Mouse (Mus musculus) urinary bladder, postnatal 14 days (tissue): Measurements from ENCODE around the gene Chil1.

Source experiments
- DNase-seq: peaks from one replicate; pipeline ENCODE4 v3.0.0; 2021; ENCODE audit warnings: low spot score

Gene Chil1

DNA sequence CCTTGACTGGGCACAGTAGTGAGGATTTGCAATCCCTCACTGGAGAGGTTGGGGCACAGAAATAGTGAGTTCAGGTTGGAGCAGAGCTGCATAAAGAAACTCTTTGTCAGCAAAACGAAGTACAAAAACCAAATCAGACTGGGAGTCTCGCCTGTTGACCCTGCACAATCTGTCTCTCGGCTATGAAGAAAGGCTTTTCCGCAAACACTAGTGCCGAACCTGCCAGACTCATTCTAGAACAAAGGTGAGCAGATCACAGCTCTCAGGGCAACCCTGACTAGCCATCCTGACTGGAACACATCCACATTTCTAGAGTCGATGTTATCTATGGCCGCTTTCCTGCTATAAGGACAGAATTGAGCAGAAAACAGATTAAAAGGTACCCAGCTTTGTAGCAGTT, 8.9 kb upstream of the Chil1 start:
- no peak for DNase-seq

GRCm38 (mm10) chr1:134177976-134178375, 4.0 kb upstream of the Chil1 start:
- DNase-seq, result no peak

DNA sequence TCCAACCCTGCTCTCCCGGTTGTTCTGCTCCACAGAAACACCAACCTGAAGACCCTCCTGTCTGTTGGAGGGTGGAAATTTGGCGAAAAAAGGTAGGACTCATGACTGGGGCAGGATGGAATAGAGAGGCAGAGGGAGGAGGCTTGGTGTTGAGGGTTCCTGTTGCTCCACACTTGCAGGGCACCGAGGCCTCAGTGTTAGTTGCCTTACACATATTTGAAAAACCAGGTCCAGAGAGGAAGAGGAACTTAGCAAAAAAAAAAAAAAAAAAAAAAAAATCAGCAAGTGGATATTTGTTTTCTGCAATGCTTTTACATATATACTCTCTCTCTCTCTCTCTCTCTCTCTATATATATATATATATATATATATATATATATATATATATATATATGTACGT, 2.1 kb downstream of the Chil1 start:
- no peak for DNase-seq

DNA sequence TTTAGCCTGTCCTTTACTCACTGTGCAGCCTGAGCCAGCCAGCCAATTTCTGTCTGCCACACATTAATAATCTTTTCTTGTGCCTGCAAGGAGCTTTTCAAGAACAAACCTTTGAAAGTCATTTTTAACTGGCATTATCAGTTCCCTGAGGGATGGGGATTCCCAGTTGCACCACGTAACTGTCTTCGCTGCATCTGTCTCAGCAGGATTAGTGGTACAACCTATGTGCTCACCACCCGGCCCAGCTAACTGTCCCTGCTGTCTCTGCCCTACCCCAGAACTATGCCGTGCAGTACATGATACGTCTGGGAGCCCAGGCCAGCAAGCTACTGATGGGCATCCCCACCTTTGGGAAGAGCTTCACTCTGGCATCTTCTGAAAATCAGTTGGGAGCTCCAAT, 6.2 kb downstream of the Chil1 start:
- DNase-seq, result no peak

DNA sequence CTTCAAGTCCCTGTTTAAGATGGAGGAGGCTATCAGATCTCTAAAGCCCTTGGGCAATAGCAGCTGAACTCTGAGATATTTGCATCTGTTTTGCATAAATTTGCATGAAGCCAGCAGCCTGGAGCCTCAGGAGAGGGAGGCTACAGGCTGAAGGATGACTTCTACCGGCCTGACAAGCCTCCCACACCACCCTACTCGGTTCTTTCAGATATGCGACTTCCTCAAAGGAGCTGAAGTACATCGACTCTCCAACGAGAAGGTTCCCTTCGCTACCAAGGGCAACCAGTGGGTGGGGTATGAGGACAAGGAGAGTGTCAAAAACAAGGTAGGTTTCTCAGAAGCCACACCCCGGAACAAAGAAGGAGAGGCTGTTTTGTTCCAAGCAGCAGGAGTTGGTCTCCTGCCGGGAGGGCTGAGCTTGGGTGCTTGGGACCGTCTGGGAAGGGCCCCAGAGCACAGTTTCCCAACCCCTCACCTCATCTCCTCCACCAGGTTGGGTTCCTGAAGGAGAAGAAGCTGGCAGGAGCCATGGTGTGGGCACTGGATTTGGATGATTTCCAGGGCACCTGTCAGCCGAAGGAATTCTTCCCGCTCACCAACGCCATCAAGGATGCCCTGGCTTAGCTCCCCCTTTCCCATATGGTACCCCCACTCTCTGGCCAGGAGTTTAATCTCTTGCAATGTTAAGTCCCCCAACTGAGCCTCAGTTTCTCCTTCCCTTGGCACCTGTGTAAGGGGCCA, 7.2 kb downstream of the Chil1 start:
- peak; percentile 41 for DNase-seq

- DNase-seq, result no peak
Observed at GRCm38 (mm10) chr1:134191192-134191591, 9.2 kb downstream of the Chil1 start.

DNA sequence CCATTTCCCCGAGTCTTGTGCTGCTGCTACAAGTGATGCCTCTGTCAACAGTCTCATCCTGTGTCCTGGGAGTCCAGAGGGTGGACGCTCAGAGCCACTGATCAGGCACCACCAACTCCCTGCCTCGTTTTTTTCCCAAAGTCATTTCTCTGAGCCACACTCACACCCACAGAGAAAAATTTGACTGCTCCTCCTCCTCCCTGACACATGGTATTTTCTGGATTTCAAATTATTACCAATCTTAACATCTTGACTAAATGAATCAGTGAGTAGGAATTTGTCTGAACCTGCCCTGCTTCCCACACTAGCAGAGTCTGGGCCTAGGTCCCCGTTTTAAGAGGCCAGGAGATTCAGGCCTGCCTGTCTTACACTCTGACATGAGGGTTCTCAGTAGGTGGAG, 10.0 kb downstream of the Chil1 start:
- no peak for DNase-seq

DNA sequence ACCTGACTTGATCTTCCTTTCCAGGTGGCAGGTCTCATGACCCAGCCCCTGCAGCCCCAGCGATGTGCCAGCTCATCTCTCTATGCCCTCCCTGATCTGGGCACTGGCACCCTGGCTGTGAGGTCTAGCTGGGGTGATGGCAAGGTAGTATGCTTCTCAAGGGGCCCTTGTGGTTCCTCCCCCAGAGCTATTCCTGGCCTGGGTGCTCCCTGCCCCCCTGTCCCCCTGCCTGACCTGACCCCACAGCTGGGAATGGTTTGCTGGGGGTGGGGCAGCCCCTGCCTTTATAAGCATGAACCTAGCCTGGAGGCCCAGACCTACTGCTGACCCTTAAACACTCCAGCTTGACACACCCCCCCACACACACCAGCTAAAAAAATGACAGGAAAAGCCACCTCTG, 11.2 kb downstream of the Chil1 start, which contains the start of gene Mybph:
Gene Mybph (plus strand): TSS at position 323 of the 400 bp plus-strand sequence.
- DNase-seq, result no peak

GRCm38 (mm10) chr1:134193674-134194197, 11.8 kb downstream of the Chil1 start:
- peak; percentile 30 for DNase-seq

GRCm38 (mm10) chr1:134194298-134195022, 12.5 kb downstream of the Chil1 start:
- DNase-seq, result no peak

DNA sequence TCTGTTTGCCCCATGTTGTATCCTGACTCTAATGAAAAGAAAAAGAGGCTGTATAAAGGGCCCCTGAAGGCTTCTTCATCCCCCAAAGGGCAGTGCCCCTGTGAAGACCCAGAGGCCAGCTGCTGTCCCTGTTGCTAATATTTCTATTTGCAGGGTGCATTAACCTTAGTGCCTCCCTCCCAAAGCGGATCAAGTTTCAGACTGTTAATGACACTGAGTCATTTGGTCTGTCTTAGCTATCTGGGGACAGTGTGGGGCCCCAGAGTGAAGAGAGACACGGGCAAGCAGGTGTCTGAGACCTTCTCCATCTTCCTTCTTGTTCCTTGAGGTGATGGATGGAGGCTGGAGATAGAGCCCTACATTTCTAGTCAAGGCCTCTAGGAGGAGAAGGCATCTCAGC, 13.1 kb downstream of the Chil1 start:
- no peak for DNase-seq

- no peak for DNase-seq
Observed at GRCm38 (mm10) chr1:134195571-134195970, 13.6 kb downstream of the Chil1 start.

DNA sequence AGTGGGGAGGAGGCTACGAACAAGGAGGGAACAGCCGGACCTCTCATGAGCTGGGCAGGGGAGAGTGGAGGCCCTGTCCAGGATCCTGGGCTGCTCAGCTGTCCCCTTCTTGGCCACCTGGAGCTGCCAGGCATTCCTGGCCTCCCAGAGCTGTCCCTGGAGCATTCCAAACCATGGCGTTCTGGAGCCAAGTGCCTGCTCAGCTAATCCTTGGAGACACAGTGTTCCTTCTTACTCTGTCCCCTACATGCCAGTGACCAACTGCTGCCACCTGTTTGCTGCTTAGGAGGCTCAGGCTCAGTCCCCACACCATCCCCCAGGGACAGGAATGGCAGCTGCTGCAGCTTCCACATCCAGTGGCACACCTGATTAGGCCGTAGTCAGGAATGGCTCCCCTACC, 14.0 kb downstream of the Chil1 start:
- no peak for DNase-seq

GRCm38 (mm10) chr1:134196386-134196785, 14.4 kb downstream of the Chil1 start:
- peak; percentile 81 for DNase-seq

DNA sequence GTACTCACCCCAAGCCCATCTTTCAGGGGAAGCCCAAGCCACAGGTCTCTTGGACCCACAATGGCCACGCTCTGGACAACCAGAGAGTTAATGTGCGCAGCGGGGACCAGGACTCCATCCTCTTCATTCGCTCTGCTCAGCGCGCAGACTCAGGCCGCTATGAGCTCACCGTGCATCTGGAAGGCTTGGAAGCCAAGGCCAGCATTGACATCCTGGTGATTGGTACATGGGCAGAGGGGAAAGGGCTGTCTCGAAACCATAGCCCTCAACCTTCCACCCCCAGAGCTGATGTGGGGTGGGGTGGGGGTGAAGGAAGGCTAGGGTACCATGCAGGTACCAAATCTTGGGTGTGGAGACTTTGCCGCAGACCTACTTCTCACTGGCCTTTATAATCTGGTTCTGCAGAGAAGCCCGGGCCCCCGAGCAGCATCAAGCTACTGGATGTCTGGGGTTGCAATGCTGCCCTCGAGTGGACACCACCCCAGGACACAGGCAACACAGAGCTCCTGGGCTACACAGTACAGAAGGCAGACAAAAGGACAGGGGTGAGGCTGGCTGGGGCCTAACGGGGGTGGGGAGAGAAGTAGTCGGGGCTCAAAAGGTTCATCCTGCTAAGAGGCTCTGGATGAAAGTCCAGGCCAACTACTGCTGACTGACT, 15.5 kb downstream of the Chil1 start:
- no peak for DNase-seq

GRCm38 (mm10) chr1:134198197-134198995, 16.4 kb downstream of the Chil1 start:
- DNase-seq, result no peak

- no peak for DNase-seq
Observed at GRCm38 (mm10) chr1:134200481-134200880, 18.5 kb downstream of the Chil1 start.

- DNase-seq, result no peak
Observed at GRCm38 (mm10) chr1:134200998-134201686, 19.2 kb downstream of the Chil1 start.

DNA sequence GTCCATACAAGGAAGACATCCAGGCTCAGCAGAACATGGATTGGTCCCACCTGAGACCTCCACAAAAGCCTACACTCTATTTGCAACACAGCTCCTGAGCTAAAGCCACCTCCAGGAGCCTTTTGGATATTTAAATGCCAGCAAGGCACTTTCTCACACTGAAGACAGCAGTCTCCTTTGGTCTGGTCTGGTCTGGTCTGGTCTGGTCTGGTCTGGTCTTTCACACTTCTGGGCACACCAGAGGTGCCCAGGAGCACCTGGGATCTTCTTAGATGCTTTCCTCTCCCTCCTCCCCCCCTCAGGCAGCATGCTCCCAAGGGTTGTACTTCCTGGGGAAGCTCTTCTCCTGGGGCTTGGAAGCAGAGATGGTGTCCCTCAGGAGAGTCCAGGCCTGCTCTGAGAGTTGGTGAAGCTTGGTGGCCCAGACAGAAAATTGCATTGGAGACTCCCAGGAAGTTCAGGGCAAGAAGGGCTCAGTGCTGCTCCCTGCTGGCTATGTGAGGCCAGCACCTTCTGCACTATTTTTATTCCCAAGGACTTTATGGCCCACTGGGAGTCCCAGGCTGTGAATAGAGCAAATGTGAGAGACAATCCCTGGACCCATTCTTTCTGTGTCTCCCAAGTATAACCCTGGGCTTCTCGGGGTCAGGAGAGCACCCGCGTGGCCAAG, 19.9 kb downstream of the Chil1 start:
- peak; percentile 68 for DNase-seq

DNA sequence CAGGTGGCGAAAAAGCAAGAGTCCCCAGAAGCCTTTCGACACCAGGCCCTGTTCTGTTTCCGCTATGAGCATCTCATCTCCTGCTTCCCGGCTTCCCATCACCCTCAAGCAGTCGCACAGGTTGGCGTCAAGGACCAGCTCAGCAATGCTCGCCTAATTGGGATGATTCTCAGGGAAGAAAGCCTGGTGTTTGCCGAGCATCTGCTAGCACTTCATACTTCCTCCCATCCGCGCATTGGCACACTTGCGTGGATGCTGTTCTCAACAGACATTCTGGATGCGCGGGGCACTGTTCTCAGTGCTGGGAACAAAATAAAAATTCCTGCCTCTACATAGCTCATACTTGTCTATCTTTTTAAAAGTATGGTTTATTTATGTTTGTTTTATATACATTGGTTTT, 22.3 kb downstream of the Chil1 start:
- no peak for DNase-seq
